Mouse (Mus musculus) 3134 (cell line): ENCODE measurements around the gene Sco1.
A peak's percentile ranks its signal among the peaks of the same experiment; 100 is the strongest.
"Not testable (repeated sequence)": the region's sequence is repeated elsewhere in the genome, so short reads cannot be mapped to it uniquely, and the experiment has no call there.

Experiments
- DNase-seq: peaks from one replicate; pipeline ENCODE4 v3.0.0-alpha.2; 2011; ENCODE audit warnings: low spot score; ENCODE audit not compliant: insufficient read length; ENCODE audit errors: extremely low read depth

The Sco1 gene

GRCm38 (mm10) chr11:67083239-67083638, 30.8 kb downstream of the Sco1 start:
- no peak for DNase-seq

GRCm38 (mm10) chr11:67083712-67084340, 31.4 kb downstream of the Sco1 start:
- no peak for DNase-seq

GRCm38 (mm10) chr11:67085489-67085888, 33.0 kb downstream of the Sco1 start:
- DNase-seq: no peak

- no peak for DNase-seq
These were observed 34.1 kb downstream of the Sco1 start for GRCm38 (mm10) chr11:67086467-67087164.

GRCm38 (mm10) chr11:67087225-67087624, 34.8 kb downstream of the Sco1 start:
- DNase-seq: no peak

GRCm38 (mm10) chr11:67092354-67092753, 39.9 kb downstream of the Sco1 start:
- not testable (repeated sequence) for DNase-seq

- no peak for DNase-seq
These were observed 40.7 kb downstream of the Sco1 start for GRCm38 (mm10) chr11:67093201-67093600.

GRCm38 (mm10) chr11:67093652-67094051, 41.2 kb downstream of the Sco1 start:
- no peak for DNase-seq

GRCm38 (mm10) chr11:67094470-67094869, 42.0 kb downstream of the Sco1 start:
- no peak for DNase-seq

GRCm38 (mm10) chr11:67097709-67098108, 45.2 kb downstream of the Sco1 start:
- no peak for DNase-seq

GRCm38 (mm10) chr11:67098427-67098826, 46.0 kb downstream of the Sco1 start:
- DNase-seq: no peak

GRCm38 (mm10) chr11:67099241-67099640, 46.8 kb downstream of the Sco1 start:
- no peak for DNase-seq

- DNase-seq: no peak
These were observed 47.7 kb downstream of the Sco1 start for GRCm38 (mm10) chr11:67100169-67100568.

- DNase-seq: no peak
These were observed 49.2 kb downstream of the Sco1 start for GRCm38 (mm10) chr11:67101713-67102112.

GRCm38 (mm10) chr11:67103256-67103655, 50.8 kb downstream of the Sco1 start:
- DNase-seq: no peak

GRCm38 (mm10) chr11:67104242-67104641, 51.8 kb downstream of the Sco1 start:
- no peak for DNase-seq

GRCm38 (mm10) chr11:67104714-67105113, 52.2 kb downstream of the Sco1 start:
- no peak for DNase-seq

GRCm38 (mm10) chr11:67105689-67106088, 53.2 kb downstream of the Sco1 start:
- DNase-seq: no peak

GRCm38 (mm10) chr11:67106973-67107372, 54.5 kb downstream of the Sco1 start:
- no peak for DNase-seq

GRCm38 (mm10) chr11:67110168-67110948, 57.9 kb downstream of the Sco1 start:
- no peak for DNase-seq

GRCm38 (mm10) chr11:67112019-67112850, 59.8 kb downstream of the Sco1 start:
- peak; percentile 27 for DNase-seq
